Mouse (Mus musculus): Measurements from ENCODE around the gene Gbe1. TPM values are rescaled to one million over a fixed set of nuclear protein-coding genes. Genes with fewer than 3 reads are reported as not detected.

The Gbe1 gene
- polyA plus RNA-seq, 1 experiment: 4.3 TPM

- Histone ChIP-seq H3K27me3 (ENCODE audit: control insufficient read depth, insufficient read depth, low read length, poor library complexity, severe bottlenecking) (no peaks in the 10 kb centered on the region), H3K4me3 (ENCODE audit: low read depth, low read length) (no peak overlapping the region), H3K4me1 (ENCODE audit: control insufficient read depth, insufficient read depth, low read length) (no peaks in the 10 kb centered on the region), H3K36me3 (ENCODE audit: control insufficient read depth, insufficient read depth, low read length, poor library complexity, severe bottlenecking) (no peaks in the 10 kb centered on the region), H3K9ac (ENCODE audit: low read depth, poor library complexity, severe bottlenecking) (no peak overlapping the region), H3K27ac (ENCODE audit: insufficient read depth, low read length) (no peak overlapping the region), H3K9me3 (replicated peaks; ENCODE audit: control insufficient read depth, insufficient read depth, low read length, poor library complexity, severe bottlenecking) (no peaks in the 10 kb centered on the region)
- TF ChIP-seq EP300 (IDR thresholded peaks at IDR 0.05; ENCODE audit: insufficient read depth, low read depth, low read length) (no peak), CTCF (IDR thresholded peaks at IDR 0.05; ENCODE audit: low read depth, low read length) (no peak), POLR2A (IDR thresholded peaks at IDR 0.05; ENCODE audit: insufficient read depth, low read length) (no peak)
Measured at GRCm38 (mm10) chr16:70421077-70421476, 107.3 kb downstream of the Gbe1 start.

- Histone ChIP-seq H3K9ac (ENCODE audit: low read depth, poor library complexity, severe bottlenecking) (no peak overlapping the region), H3K9me3 (replicated peaks; ENCODE audit: control insufficient read depth, insufficient read depth, low read length, poor library complexity, severe bottlenecking) (no peaks in the 10 kb centered on the region), H3K27ac (ENCODE audit: insufficient read depth, low read length) (no peak overlapping the region), H3K4me1 (ENCODE audit: control insufficient read depth, insufficient read depth, low read length) (no peaks in the 10 kb centered on the region), H3K4me3 (ENCODE audit: low read depth, low read length) (no peak overlapping the region), H3K27me3 (ENCODE audit: control insufficient read depth, insufficient read depth, low read length, poor library complexity, severe bottlenecking) (no peaks in the 10 kb centered on the region; the same call in 1 of the 2 replicates), H3K36me3 (ENCODE audit: control insufficient read depth, insufficient read depth, low read length, poor library complexity, severe bottlenecking) (no peaks in the 10 kb centered on the region)
- no peak for TF ChIP-seq CTCF (IDR thresholded peaks at IDR 0.05; ENCODE audit: low read depth, low read length)
- no peak for TF ChIP-seq POLR2A (IDR thresholded peaks at IDR 0.05; ENCODE audit: insufficient read depth, low read length)
- TF ChIP-seq EP300 (IDR thresholded peaks at IDR 0.05; ENCODE audit: insufficient read depth, low read depth, low read length): no peak
Measured at GRCm38 (mm10) chr16:70449520-70449919, 135.8 kb downstream of the Gbe1 start.

- no peaks in the 10 kb centered on the region for H3K4me1 ChIP-seq (ENCODE audit: control insufficient read depth, insufficient read depth, low read length)
- H3K9ac ChIP-seq (ENCODE audit: low read depth, poor library complexity, severe bottlenecking): no peak overlapping the region
- no peak overlapping the region for H3K27ac ChIP-seq (ENCODE audit: insufficient read depth, low read length)
- TF ChIP-seq EP300 (IDR thresholded peaks at IDR 0.05; ENCODE audit: insufficient read depth, low read depth, low read length) (no peak), CTCF (IDR thresholded peaks at IDR 0.05; ENCODE audit: low read depth, low read length) (no peak), POLR2A (IDR thresholded peaks at IDR 0.05; ENCODE audit: insufficient read depth, low read length) (no peak)
- no peaks in the 10 kb centered on the region for H3K9me3 ChIP-seq (replicated peaks; ENCODE audit: control insufficient read depth, insufficient read depth, low read length, poor library complexity, severe bottlenecking)
- H3K27me3 ChIP-seq (ENCODE audit: control insufficient read depth, insufficient read depth, low read length, poor library complexity, severe bottlenecking): no peaks in the 10 kb centered on the region
- no peaks in the 10 kb centered on the region for H3K36me3 ChIP-seq (ENCODE audit: control insufficient read depth, insufficient read depth, low read length, poor library complexity, severe bottlenecking)
- H3K4me3 ChIP-seq (ENCODE audit: low read depth, low read length): no peak overlapping the region
Measured at GRCm38 (mm10) chr16:70475583-70475982, 161.8 kb downstream of the Gbe1 start.

- Histone ChIP-seq H3K9ac (ENCODE audit: low read depth, poor library complexity, severe bottlenecking) (no peak overlapping the region), H3K36me3 (ENCODE audit: control insufficient read depth, insufficient read depth, low read length, poor library complexity, severe bottlenecking) (no peaks in the 10 kb centered on the region), H3K4me3 (ENCODE audit: low read depth, low read length) (no peak overlapping the region), H3K4me1 (ENCODE audit: control insufficient read depth, insufficient read depth, low read length) (no peaks in the 10 kb centered on the region), H3K27me3 (ENCODE audit: control insufficient read depth, insufficient read depth, low read length, poor library complexity, severe bottlenecking) (no peaks in the 10 kb centered on the region), H3K9me3 (replicated peaks; ENCODE audit: control insufficient read depth, insufficient read depth, low read length, poor library complexity, severe bottlenecking) (no peaks in the 10 kb centered on the region), H3K27ac (ENCODE audit: insufficient read depth, low read length) (no peak overlapping the region)
- no peak for TF ChIP-seq CTCF (IDR thresholded peaks at IDR 0.05; ENCODE audit: low read depth, low read length)
- no peak for TF ChIP-seq POLR2A (IDR thresholded peaks at IDR 0.05; ENCODE audit: insufficient read depth, low read length)
- no peak for TF ChIP-seq EP300 (IDR thresholded peaks at IDR 0.05; ENCODE audit: insufficient read depth, low read depth, low read length)
Measured at GRCm38 (mm10) chr16:70476161-70476560, 162.4 kb downstream of the Gbe1 start.

GRCm38 (mm10) chr16:70480494-70480893, 166.7 kb downstream of the Gbe1 start:
- Histone ChIP-seq H3K4me1 (ENCODE audit: control insufficient read depth, insufficient read depth, low read length) (no peaks in the 10 kb centered on the region), H3K36me3 (ENCODE audit: control insufficient read depth, insufficient read depth, low read length, poor library complexity, severe bottlenecking) (no peaks in the 10 kb centered on the region), H3K27me3 (ENCODE audit: control insufficient read depth, insufficient read depth, low read length, poor library complexity, severe bottlenecking) (no peaks in the 10 kb centered on the region), H3K4me3 (ENCODE audit: low read depth, low read length) (no peak overlapping the region), H3K9ac (ENCODE audit: low read depth, poor library complexity, severe bottlenecking) (no peak overlapping the region), H3K27ac (ENCODE audit: insufficient read depth, low read length) (no peak overlapping the region), H3K9me3 (replicated peaks; ENCODE audit: control insufficient read depth, insufficient read depth, low read length, poor library complexity, severe bottlenecking) (no peaks in the 10 kb centered on the region)
- no peak for TF ChIP-seq POLR2A (IDR thresholded peaks at IDR 0.05; ENCODE audit: insufficient read depth, low read length)
- TF ChIP-seq CTCF (IDR thresholded peaks at IDR 0.05; ENCODE audit: low read depth, low read length): no peak
- TF ChIP-seq EP300 (IDR thresholded peaks at IDR 0.05; ENCODE audit: insufficient read depth, low read depth, low read length): no peak

- H3K27me3 ChIP-seq (ENCODE audit: control insufficient read depth, insufficient read depth, low read length, poor library complexity, severe bottlenecking): no peaks in the 10 kb centered on the region
- H3K4me1 ChIP-seq (ENCODE audit: control insufficient read depth, insufficient read depth, low read length): no peaks in the 10 kb centered on the region
- no peak overlapping the region for H3K27ac ChIP-seq (ENCODE audit: insufficient read depth, low read length)
- H3K9ac ChIP-seq (ENCODE audit: low read depth, poor library complexity, severe bottlenecking): no peak overlapping the region
- H3K4me3 ChIP-seq (ENCODE audit: low read depth, low read length): no peak overlapping the region
- TF ChIP-seq EP300 (IDR thresholded peaks at IDR 0.05; ENCODE audit: insufficient read depth, low read depth, low read length) (no peak), POLR2A (IDR thresholded peaks at IDR 0.05; ENCODE audit: insufficient read depth, low read length) (no peak), CTCF (IDR thresholded peaks at IDR 0.05; ENCODE audit: low read depth, low read length) (no peak)
- no peaks in the 10 kb centered on the region for H3K9me3 ChIP-seq (replicated peaks; ENCODE audit: control insufficient read depth, insufficient read depth, low read length, poor library complexity, severe bottlenecking)
- H3K36me3 ChIP-seq (ENCODE audit: control insufficient read depth, insufficient read depth, low read length, poor library complexity, severe bottlenecking): no peaks in the 10 kb centered on the region
Measured at GRCm38 (mm10) chr16:70506457-70506856, 192.7 kb downstream of the Gbe1 start.

Measured in ES-Bruce4 (cell line).